Mouse (Mus musculus) Patski (cell line): ENCODE data around the gene Atf7. TPM values are rescaled to one million over a fixed set of nuclear protein-coding genes. Genes with fewer than 3 reads are reported as not detected.
A peak's percentile ranks its signal among the peaks of the same experiment; 100 is the strongest.

Experiments used
- ATAC-seq: fragments of 100-300 bp; one replicate; pipeline ENCODE4 v1.8.0; 2021
- CTCF ChIA-PET: fragments of 350-600 bp; sonication (Branson Sonifier 250); formaldehyde crosslinking; loops from one replicate; lab custom pipeline; 2022; ENCODE audit warnings: inconsistent platforms; lab: Charles Lee
- POLR2A ChIA-PET: fragments of 350-600 bp; sonication (Branson Sonifier 250); formaldehyde crosslinking; loops from one replicate; lab custom pipeline; 2022; ENCODE audit warnings: antibody characterized with exemption, inconsistent platforms; lab: Charles Lee
- DNase-seq: peaks from one replicate; pipeline ENCODE4 v3.0.0-alpha.2; 2011; ENCODE audit warnings: low read depth, low spot score
- H3K27me3 ChIP-seq: fragments of 371-371 bp; one replicate; pipeline ENCODE4 v1.5.1; 2021
- CTCF ChIP-seq: fragments of 100-300 bp; IDR thresholded peaks from one replicate; pipeline ENCODE4 v1.5.1; 2021
- in situ Hi-C: fragments of 300-500 bp; cut with MboI; formaldehyde crosslinking; loops from 3 replicates; pipeline ENCODE4 v1.11.1; 2018; ENCODE audit warnings: low pct_unique_long_range_greater_than_20kb, mixed read lengths
- polyA plus RNA-seq: library from polyadenylated mRNA; unstranded; gene quantifications from one replicate; pipeline ENCODE4 v1.2.3, GENCODE M21; 2021

The Atf7 gene
- polyA plus RNA-seq, 1 experiment from 2014 or later: 39.9 TPM

DNA sequence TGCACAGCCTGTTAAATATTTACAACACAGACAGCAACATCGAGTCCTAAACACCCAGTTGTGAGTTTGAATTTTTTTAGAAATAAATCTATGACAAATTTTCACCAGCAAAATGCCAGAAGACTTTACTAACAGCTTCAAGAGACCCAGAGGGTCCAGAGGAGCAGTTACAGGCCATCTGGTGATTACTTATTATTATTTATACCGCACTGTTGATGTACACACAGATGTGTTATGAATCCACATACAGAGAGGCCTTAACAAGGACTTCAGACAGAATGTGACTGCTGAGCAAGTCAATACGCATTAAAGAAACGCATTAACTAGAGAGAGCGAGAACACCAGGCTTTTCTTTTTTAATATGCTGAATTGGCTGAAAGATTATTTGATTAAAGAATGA lies 39.8 kb downstream of the Atf7 start:
- no peaks in the 10 kb centered on the region for H3K27me3 ChIP-seq
- no peak for TF ChIP-seq CTCF
- no peak for DNase-seq
- ChIA-PET CTCF (no interaction called here), POLR2A (no interaction called here)
- no peak for ATAC-seq
- in situ Hi-C loops: no loop called here

DNA sequence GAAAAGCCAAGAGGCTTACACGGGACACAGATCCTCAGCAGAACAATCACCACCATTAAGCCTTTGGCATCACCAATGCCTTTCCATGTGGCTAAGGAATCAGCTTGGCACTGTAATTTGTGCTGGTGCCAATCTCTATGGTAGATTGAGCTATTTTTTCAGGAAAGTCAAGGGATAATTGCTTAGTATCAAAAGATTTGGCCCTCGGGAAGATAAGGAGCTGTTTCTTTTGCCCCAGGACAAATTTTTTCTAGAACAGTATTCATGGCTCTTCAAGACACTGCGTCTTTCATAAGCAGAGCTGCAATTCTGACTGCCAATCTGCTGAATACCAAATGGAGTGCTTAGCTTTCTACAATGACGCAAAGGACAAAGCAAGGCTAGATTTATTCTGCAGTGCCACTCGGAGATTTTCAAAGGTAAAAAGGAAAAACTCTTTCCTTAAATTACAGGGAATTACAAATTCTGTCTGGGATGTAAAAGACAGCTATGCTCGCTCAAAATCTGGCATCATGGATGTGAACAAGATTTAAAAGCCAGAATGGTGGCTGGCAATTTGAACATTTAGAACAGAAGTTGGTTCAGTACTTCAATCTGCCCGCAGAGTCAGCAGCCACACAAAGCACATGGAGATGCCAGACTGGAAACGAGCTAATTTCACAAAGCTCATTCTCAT lies 41.4 kb downstream of the Atf7 start:
- TF ChIP-seq CTCF: no peak
- in situ Hi-C loops: no loop called here
- ATAC-seq (no peak), DNase-seq (no peak)
- H3K27me3 ChIP-seq: no peaks in the 10 kb centered on the region
- ChIA-PET POLR2A (interaction anchor here (0.7 kb wide), 1 partner anchor 24 kb away, joined by 7 read pairs; no protein-coding TSS in a partner anchor), CTCF (interaction anchor here (0.9 to 1.8 kb wide), 2 partner anchors 10 kb away, joined by 4 to 8 read pairs; no protein-coding TSS in a partner anchor)

DNA sequence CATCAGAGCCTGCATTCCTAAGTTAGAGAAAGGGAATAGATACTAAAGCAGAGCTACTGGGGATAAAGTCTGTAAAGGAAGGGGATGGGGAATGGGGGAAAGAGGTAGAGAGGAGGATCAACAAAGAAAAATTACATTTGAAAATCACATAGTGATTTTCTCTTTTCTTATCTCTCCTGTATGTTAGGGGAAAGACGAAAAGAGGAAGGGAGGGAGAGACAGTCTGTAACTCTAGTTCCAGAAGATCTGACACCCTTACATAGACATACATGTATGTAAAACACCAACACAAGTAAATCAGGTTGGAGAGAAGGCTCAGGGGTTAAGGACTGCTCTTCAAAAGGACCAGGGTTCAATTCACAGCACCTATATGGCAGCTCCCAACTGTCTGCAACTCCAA lies 44.1 kb downstream of the Atf7 start:
- in situ Hi-C loops: no loop called here
- TF ChIP-seq CTCF: no peak
- H3K27me3 ChIP-seq: no peaks in the 10 kb centered on the region
- ATAC-seq: no peak
- ChIA-PET CTCF (no interaction called here), POLR2A (interaction anchor here (0.7 kb wide), 1 partner anchor 56 kb away, joined by 3 read pairs; no protein-coding TSS in a partner anchor)
- no peak for DNase-seq

DNA sequence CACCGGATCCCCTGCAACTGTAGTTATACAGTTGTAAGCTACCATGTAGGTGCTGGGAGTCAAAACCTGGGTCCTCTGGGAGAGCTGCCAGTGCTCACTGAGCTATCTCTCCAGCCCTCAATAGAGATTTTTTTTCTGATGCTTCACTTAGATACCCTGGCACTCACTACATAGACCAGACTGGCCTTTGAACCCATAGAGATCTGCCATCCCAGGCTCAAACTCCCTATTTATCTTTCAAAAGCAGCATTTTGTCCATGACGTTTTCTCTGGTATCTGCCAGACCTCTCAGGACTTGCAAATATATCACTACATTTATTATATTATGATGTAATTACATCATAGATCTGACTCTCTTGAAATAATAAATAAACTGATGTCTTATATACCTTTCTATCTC lies 46.9 kb downstream of the Atf7 start:
- no peak for TF ChIP-seq CTCF
- ATAC-seq (no peak), DNase-seq (no peak)
- CTCF ChIA-PET: no interaction called here
- no peaks in the 10 kb centered on the region for H3K27me3 ChIP-seq
- in situ Hi-C loops: no loop called here
- POLR2A ChIA-PET: no interaction called here

DNA sequence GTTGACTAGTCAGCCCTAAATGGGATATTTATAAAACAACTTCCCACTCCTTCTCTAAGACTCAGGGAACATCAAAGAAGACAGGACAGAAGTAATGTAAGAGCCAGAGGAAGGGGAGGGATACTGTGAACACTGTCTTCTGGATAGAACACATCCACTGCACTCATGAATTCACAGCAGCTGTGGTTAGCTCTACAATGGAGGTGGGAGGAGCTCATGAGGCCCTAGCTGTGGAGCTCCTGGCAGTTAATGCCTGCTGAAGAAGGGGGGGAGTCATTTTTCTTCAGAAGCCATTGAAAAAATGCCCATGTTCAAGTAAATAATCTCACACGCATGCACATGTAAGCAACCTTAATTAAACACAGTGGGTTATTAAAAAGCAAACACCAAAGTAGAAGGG lies 48.3 kb downstream of the Atf7 start:
- ATAC-seq (no peak), DNase-seq (no peak)
- TF ChIP-seq CTCF: no peak
- in situ Hi-C loops: no loop called here
- ChIA-PET CTCF (no interaction called here), POLR2A (no interaction called here)
- no peaks in the 10 kb centered on the region for H3K27me3 ChIP-seq

DNA sequence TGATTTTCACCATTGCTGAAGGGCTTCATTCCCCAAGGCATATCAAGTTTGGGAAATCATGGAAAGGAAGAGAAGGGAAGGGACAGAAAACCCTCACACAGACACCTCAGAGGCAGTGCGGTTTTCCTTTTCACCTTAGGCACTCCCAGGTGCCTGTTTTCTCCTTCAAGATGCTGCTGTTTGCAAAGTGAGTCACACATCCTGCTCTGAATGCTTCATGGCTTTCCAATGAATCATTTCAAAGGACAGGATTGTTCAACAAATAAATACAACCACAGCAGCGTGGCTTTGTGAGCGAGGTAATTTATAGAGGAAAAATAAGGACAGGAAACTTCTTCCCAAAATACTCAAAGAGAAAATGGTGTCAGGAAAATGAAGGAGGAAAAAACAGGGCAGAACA lies 53.2 kb downstream of the Atf7 start:
- TF ChIP-seq CTCF: no peak
- CTCF ChIA-PET: interaction anchor here (1.4 kb wide), 1 partner anchor 12 kb away, joined by 3 read pairs; no protein-coding TSS in a partner anchor
- no peaks in the 10 kb centered on the region for H3K27me3 ChIP-seq
- POLR2A ChIA-PET: no interaction called here
- peak; percentile 74 for ATAC-seq
- in situ Hi-C loops: no loop called here
- peak; percentile 46 for DNase-seq

DNA sequence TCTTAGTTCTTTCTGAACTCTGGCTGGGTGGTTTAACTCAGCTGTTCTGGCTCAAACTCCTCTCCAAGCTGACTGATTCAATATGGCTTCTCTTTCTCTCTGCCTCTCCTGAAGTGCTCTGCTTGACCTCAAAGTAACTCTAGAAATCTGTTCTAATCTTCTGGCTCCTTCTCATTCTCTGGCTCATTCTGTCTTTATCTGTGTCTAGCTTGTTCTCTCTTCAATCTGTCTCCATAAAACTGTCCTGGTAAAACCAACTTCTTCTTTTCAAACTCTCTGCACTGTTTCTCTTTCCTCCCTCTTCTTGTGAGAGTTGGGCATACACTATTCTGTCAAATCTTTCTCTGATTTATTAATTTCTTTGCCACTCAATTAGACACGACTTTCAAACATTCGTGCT lies 57.4 kb downstream of the Atf7 start:
- no peaks in the 10 kb centered on the region for H3K27me3 ChIP-seq
- ChIA-PET CTCF (interaction anchor here (0.6 kb wide), 1 partner anchor 38 kb away, joined by 3 read pairs; no protein-coding TSS in a partner anchor), POLR2A (no interaction called here)
- no peak for TF ChIP-seq CTCF
- DNase-seq: no peak
- no peak for ATAC-seq
- in situ Hi-C loops: no loop called here

DNA sequence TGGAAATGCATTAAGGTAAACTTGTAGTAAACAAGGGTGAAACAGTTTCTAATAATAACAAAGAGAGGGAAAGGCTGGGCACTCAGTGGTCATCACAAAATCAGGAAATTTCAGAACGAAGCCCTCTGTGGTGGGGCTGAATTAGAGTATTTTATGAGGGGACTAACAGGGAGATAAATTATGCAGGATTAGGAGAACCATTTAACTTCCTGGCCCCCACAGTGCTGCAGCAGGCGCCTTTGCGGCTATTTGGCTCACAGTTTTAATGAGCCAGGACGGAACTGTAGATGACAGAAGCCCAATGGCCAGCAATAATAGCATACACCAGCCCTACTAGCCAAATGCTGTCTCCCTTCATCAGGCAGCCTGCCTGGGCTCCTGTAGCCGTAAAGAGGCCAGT lies 61.6 kb downstream of the Atf7 start:
- DNase-seq (no peak), ATAC-seq (no peak)
- in situ Hi-C loops: no loop called here
- ChIA-PET CTCF (no interaction called here), POLR2A (no interaction called here)
- no peak for TF ChIP-seq CTCF
- no peaks in the 10 kb centered on the region for H3K27me3 ChIP-seq

DNA sequence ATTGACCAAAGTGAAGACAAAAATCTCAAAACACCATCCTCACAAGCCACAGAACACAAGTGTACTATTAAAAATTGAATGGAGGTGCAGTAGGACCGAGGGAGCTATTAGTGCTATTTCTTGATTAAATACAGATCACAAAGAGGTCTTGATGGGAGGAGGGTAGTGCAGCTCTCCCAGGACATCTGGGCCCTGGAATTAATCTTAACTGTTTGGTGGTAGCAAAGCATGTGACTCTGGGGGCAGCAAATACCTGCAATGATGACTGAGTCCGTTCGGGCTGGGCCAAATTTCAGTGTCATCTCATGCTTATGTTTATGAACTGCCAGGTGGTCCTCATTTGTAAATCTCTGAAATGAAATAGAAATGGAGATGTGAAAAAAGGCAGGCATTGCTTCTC lies 62.2 kb downstream of the Atf7 start:
- H3K27me3 ChIP-seq: no peaks in the 10 kb centered on the region
- in situ Hi-C loops: no loop called here
- TF ChIP-seq CTCF: no peak
- ChIA-PET CTCF (no interaction called here), POLR2A (no interaction called here)
- ATAC-seq (no peak), DNase-seq (no peak)

DNA sequence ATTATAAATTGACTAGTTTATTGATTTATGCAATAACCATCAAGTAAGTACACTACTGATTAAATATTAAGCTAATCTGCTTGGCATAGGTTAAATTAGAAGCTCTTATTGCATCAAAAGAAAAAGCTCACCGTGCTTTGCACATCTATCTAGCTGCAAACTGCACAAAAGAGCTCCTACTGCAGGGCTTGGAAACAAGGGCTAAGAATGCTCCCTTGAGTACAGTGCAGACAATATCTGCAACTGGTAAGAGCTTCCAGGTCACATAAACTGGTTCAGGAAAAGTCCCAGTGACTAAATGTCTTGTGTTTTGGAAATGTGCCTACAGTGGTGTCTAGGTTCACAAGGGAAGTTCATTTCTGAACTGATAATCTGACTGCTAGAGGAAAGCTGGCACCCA lies 62.8 kb downstream of the Atf7 start:
- H3K27me3 ChIP-seq: no peaks in the 10 kb centered on the region
- ATAC-seq: no peak
- CTCF ChIA-PET: no interaction called here
- TF ChIP-seq CTCF: no peak
- POLR2A ChIA-PET: no interaction called here
- no peak for DNase-seq
- in situ Hi-C loops: no loop called here

DNA sequence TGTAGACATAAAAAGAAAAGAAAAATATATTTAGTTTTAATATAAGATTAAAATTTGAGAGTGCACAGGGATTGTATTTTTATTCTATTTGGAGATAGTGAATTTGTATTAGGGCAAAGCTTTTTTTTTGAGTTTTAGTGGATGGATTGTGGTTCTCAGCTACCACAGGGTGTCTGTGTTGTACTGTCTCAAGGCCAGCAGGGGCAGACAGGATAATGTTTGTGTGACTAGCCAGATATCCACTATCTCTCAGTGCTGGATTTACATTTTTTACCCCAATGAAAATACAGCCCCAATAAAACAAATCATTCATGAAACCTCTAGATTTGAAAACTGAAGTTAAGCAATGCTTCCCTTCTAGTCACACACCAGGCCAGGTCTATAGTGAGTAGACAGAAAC lies 67.7 kb downstream of the Atf7 start:
- CTCF ChIA-PET: interaction anchor here (1.1 to 1.3 kb wide), 2 partner anchors 16 to 33 kb away, joined by 3 to 4 read pairs; partner anchors contain the start of gene Npff
- DNase-seq (no peak), ATAC-seq (no peak)
- no peaks in the 10 kb centered on the region for H3K27me3 ChIP-seq
- POLR2A ChIA-PET: no interaction called here
- in situ Hi-C loops: loop anchor here (10.0 kb wide), 1 partner anchor 107 kb away; no protein-coding TSS in a partner anchor
- peak; percentile 13 for TF ChIP-seq CTCF
